In genomic region chr5:118480965-118481793, GRCm38 (mm10) we compare ENCODE assay signal across 13 mouse cellular contexts.
DNase-seq lines count a peak whose midpoint lies in the region; ATAC-seq and TF ChIP-seq lines count a peak whose summit lies in the region.
"Had no signal": no experiment of that assay in that cellular context is flagged by ENCODE, and none has a peak within 500 bp of the region (broad histone marks: within the 10 kb centered on the region; RNA-seq: fewer than 3 reads in every experiment).

No protein-coding gene starts in this region.

- H3K4me1 ChIP-seq in ES-Bruce4 (ENCODE audit: control insufficient read depth, insufficient read depth, low read length): peaks cover 14% of the 10 kb centered on the region
- H3K4me1 ChIP-seq in embryonic facial prominence, embryonic 10.5 days: peaks cover 44% of the 10 kb centered on the region
- H3K4me1 ChIP-seq in liver, embryonic 16.5 days (ENCODE audit: control insufficient read depth, low read depth, low read length): peaks cover 94% of the 10 kb centered on the region

- H3K9me3 ChIP-seq in ES-Bruce4 (replicated peaks; ENCODE audit: control insufficient read depth, insufficient read depth, low read length, poor library complexity, severe bottlenecking): no peaks in the 10 kb centered on the region
- no peaks in the 10 kb centered on the region for H3K9me3 ChIP-seq in embryonic facial prominence, embryonic 10.5 days
- H3K9me3 ChIP-seq in liver, embryonic 16.5 days (replicated peaks; ENCODE audit: control insufficient read depth, low read length): no peaks in the 10 kb centered on the region

- ATAC-seq in CD4-positive, CD25-positive, alpha-beta regulatory T cell, adult 4 months: no peak
- ATAC-seq in liver, embryonic 16.5 days (ENCODE audit: low read depth): peak; percentile 16
- ATAC-seq: inflammation-experienced regulatory T-cells, adult 6 months had no signal

- peak overlapping the region; percentile 83 for H3K4me3 ChIP-seq in ES-Bruce4 (ENCODE audit: low read depth, low read length)
- H3K4me3 ChIP-seq in embryonic facial prominence, embryonic 10.5 days: no peak overlapping the region
- no peak overlapping the region; the same call in 1 of the 2 replicates for H3K4me3 ChIP-seq in liver, embryonic 16.5 days (ENCODE audit: low read depth, low read length)

- no peaks in the 10 kb centered on the region for H3K27me3 ChIP-seq in ES-Bruce4 (ENCODE audit: control insufficient read depth, insufficient read depth, low read length, poor library complexity, severe bottlenecking)
- no peaks in the 10 kb centered on the region for H3K27me3 ChIP-seq in embryonic facial prominence, embryonic 10.5 days (replicated peaks; ENCODE audit: low read depth, poor library complexity, severe bottlenecking)
- H3K27me3 ChIP-seq in liver, embryonic 16.5 days (ENCODE audit: control insufficient read depth, insufficient read depth, low read depth, low read length): no peaks in the 10 kb centered on the region

- TF ChIP-seq POLR2A in ES-Bruce4 (IDR thresholded peaks at IDR 0.05; ENCODE audit: insufficient read depth, low read length): no peak

- 0 out of 2 replicates have a peak, but pooled peaks have one; percentile 9 for TF ChIP-seq EP300 in ES-Bruce4 (IDR thresholded peaks at IDR 0.05; ENCODE audit: insufficient read depth, low read depth, low read length)

- no peaks in the 10 kb centered on the region for H3K36me3 ChIP-seq in ES-Bruce4 (ENCODE audit: control insufficient read depth, insufficient read depth, low read length, poor library complexity, severe bottlenecking)
- H3K36me3 ChIP-seq in embryonic facial prominence, embryonic 10.5 days (replicated peaks): no peaks in the 10 kb centered on the region
- H3K36me3 ChIP-seq in liver, embryonic 16.5 days (ENCODE audit: control insufficient read depth, insufficient read depth): no peaks in the 10 kb centered on the region

- peak; percentile 53 for DNase-seq in CD4-positive, CD25-positive, alpha-beta regulatory T cell, adult 2 months (ENCODE audit: low read depth, low spot score)
- DNase-seq in embryonic facial prominence, embryonic 10.5 days (ENCODE audit: low spot score): no peak
- DNase-seq in right cerebral cortex, adult 18-20 months: no peak
- DNase-seq in kidney, postnatal 4 days: no peak
- DNase-seq in kidney, adult 11 months: no peak
- DNase-seq: adrenal gland, postnatal 25 days; cerebellum, adult 11 months; kidney, postnatal 10 days; layer of hippocampus, postnatal 36 days had no signal

- H3K9ac ChIP-seq in ES-Bruce4 (ENCODE audit: low read depth, poor library complexity, severe bottlenecking): peak overlapping the region; percentile 67
- peak overlapping the region; percentile 27 for H3K9ac ChIP-seq in liver, embryonic 16.5 days (ENCODE audit: low read depth, low read length)

- H3K4me2 ChIP-seq in liver, embryonic 16.5 days (ENCODE audit: low read depth, low read length): peak overlapping the region; percentile 35

- H3K27ac ChIP-seq in ES-Bruce4 (ENCODE audit: insufficient read depth, low read length): peak overlapping the region; percentile 78
- H3K27ac ChIP-seq in embryonic facial prominence, embryonic 10.5 days (replicated peaks): 0 out of 2 replicates have a peak overlapping the region, but pooled peaks have one; percentile 40
- peak overlapping the region; percentile 99 for H3K27ac ChIP-seq in liver, embryonic 16.5 days (ENCODE audit: low read length)

- TF ChIP-seq CTCF in ES-Bruce4 (IDR thresholded peaks at IDR 0.05; ENCODE audit: low read depth, low read length): no peak

- WGBS in embryonic facial prominence, embryonic 10.5 days: 77% methylated on average over 10 of the region's 10 CpGs
- 49% methylated on average over 9 of the region's 10 CpGs for WGBS in liver, embryonic 16.5 days (ENCODE audit: insufficient replicate concordance)

Comparison
In these comparisons a context has a peak if more than half of its experiments do, and no peak if none do; other contexts are left out.
1. H3K27ac ChIP-seq: peak in every context shown above with its lines; median percentile 99 in liver, embryonic 16.5 days; 78 in ES-Bruce4; 40 in embryonic facial prominence, embryonic 10.5 days.